Mouse (Mus musculus) lung, postnatal 14 days (tissue): Measurements from ENCODE around the gene Coro2b.
A peak's percentile ranks its signal among the peaks of the same experiment; 100 is the strongest.

Experiments
- DNase-seq: peaks from one replicate; pipeline ENCODE4 v3.0.0; 2021

The Coro2b gene

DNA sequence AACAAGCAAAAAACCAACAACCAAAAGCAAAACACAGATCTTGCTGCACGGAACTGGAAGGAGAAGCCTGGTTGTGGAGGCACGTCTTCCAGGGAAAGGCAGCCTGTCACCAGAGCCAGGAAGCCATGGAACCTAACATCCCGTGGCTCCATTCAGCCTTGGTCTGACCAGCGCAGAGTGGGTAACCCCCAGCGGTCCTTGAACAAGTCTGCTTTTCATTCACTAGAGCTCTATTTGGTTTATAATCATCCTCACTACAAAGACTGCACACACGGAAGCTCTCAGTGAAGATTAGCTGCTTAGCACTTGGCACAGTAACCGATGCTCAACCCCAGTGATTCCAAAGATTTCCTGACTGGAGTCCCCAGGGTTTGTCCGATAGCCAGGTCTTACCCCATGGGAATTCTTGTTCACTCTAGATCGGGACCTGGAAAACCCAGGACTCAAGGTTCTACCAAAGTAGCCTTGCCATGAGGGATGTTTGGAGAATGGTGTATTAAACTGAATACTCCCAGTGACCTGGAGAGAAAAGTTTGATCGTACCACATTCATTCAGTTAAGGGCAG is 154.2 kb downstream of the Coro2b start:
- no peak for DNase-seq

DNA sequence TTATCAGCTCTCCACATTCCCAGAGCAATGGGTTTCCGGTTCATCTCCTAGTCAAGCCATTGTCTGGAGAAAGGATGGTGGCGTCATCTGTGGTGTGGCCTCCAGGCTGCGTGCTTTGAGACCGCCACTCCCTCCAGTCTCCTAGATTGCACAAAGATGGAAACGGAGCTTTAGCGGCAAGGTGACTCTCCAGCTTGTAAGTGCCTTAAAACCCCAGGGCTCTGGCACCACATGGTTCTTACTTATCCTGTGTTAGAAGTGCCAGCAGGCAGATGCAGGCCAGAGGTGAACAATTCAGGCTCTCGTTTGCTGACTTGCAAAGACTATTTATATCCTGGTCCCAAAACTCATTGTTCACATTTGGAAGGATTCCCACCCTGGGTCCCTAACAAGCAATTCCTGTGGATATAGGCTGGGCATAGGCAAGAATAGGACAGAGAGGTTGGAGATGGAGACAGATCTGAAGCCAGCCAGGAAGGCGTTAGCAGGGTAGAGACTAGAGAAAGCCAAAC is 155.4 kb downstream of the Coro2b start:
- peak; percentile 39 for DNase-seq

DNA sequence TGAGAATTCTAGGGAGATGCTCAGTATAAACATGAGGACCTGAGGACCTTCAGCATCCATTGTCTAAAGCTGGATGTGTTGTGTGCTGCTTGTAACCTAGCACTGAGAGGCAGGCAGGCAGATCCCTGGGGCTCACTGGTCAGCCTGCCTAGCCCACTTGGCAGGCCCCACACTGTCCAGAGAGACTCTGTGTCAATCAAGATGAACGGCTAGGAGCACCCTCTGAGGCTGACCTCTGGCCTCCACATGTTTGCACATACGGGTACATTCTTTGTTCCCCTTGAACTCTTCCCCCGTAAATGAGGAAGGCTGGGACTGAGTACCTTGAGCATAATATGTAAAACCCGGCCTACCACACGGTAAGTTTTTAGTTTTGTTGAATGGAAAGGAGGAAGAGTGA is 156.5 kb downstream of the Coro2b start:
- no peak for DNase-seq

DNA sequence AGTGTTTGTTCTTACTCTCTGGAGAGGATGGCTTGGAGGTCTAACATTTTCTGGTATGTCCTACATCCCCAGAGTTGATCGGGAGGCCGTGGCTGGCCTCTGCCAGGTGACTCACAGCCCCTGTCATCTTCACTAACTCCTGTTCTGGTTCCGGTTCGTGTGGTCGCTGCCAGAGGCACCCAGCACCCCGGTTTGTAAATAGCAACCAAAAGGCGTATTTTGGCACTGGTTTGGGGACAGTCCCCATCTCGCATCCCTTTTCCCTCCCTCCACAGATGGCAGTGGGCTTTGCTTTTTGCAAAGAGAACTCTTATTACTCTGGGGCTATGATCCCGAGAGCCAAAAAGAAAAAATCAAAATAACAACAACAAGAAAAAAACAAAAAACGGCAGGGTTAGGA is 158.9 kb downstream of the Coro2b start:
- DNase-seq = no peak

DNA sequence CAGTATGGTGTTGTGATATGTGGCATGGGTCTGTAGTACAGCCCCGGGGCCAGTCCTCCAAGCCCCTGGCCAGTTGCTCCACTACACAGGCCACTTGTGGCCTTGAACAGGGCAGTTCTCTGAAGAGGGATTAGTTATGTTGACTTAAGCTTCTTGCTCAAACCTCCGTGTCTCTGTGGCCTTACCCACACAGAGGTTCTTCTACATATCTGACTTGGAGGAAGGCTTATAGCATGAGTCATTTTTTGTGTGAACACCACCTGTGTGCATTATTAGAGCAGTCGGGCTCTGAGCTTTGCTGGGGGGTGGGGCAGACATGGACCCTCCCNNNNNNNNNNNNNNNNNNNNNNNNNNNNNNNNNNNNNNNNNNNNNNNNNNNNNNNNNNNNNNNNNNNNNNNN is 162.6 kb downstream of the Coro2b start:
- no peak for DNase-seq

DNA sequence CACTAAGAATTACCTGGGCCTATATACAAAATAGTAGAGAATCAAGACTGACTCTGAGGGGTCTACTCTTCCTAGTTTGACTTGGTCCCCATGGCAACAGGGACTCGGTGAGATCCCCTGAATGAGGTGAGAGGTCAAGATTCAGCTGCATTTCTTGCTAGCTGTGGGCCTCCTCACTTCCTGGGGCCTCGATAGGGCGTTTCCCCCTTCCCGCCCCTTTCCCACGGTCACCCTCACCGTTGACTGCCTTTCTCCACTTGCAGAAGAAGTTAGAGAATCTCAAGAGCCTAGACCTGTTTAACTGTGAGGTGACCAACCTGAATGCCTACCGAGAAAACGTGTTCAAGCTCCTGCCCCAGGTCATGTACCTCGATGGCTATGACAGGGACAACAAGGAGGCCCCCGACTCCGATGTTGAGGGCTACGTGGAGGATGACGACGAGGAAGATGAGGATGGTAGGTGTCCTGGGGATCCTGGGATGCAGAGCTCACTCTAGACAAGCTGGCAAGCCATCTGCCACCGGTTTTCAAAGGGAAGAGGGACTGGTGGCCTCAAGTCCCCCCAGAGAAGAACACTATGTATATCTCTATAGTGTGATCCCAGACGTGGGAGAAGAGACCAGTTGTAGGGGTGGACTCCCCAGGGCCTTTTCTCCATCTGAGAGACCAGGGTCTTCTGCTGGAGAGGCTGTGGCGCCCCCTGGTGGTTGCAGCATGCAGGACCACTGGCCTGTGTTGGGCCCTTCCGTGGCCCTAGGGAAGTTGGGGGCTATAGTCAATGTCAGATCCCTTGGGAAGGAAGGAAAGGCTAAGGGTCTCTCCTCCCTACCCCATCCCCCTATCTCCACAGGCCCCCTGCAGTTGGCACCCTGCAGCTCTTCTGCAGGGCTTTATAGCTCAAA is 163.4 kb downstream of the Coro2b start:
- DNase-seq = peak; percentile 88

- DNase-seq = no peak
Observed at GRCm38 (mm10) chr9:62372556-62373221, 164.2 kb downstream of the Coro2b start.

DNA sequence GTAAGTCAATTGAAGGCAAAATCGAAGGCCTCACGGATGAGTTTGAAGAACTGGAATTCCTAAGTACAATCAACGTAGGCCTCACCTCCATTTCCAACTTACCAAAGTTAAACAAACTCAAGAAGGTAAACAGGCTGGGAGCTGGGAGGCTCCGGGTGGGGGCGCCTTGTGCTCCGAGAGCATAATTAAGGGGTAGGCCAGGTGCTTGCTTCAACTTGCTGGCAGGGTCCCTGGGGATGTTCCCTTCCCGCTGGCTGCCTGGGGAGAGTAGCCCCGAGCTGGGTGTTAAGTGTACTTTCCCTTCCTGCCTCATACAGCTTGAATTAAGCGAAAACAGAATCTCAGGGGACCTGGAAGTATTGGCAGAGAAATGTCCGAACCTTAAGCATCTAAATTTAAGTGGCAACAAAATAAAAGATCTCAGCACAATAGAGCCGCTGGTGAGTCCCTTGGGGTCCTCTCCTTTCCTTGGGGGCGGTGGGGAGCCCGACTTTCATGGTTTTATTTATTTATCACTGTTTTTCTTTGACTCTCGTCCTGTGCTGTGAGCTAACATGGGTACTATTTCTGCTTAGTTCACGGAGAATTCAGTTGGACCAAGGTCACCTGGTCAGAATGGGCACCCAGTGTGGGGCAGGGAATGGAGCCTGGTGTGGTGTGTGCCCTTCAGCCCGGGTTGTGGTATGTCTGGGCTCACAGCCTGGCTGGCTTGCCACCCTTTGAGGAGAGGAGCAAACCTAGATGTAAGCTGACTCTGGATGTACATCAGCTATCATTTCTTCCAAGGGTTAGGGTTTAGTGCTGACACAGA is 164.9 kb downstream of the Coro2b start:
- no peak for DNase-seq

DNA sequence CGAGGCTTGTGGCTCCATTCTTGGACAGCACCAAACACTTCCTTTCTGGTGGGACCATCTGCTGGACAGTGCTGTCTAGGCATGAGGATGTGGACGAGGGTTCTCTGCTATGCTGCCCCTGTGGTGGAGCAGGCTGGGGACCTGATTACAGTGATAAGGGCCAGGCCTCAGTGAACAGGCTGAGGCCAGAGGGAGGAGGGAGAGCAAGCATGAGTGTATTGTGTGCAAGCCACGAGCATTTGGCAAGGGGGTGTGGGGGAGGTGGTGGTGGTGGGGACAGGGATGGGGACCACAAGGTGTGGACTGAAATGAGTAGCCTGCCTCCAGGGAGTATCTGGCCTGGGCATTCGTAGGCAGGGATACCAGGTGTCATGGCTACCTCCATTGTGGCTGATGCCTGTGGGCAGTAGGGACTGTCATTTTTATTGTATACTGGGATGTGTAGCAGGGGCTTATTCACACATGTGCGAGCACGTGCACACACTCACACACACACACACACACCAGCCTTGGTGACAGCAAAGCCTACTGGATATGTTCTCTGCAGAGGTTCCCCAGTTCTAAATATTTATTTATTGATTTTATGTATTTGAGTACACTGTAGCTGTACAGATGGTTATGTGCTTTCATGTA is 166.1 kb downstream of the Coro2b start:
- no peak for DNase-seq

- no peak for DNase-seq
Observed at GRCm38 (mm10) chr9:62370186-62370585, 166.7 kb downstream of the Coro2b start.
